Mouse (Mus musculus) forebrain, embryonic 14.5 days (tissue): ENCODE measurements around the gene Zfp346. TPM values are rescaled to one million over a fixed set of nuclear protein-coding genes. Genes with fewer than 3 reads are reported as not detected.

Experiments
- ATAC-seq: fragments of 200-750 bp; cut with Nextera tagmentation; 2 replicates; pipeline ENCODE4 v1.8.0; 2017; ENCODE audit warnings: mild to moderate bottlenecking, moderate library complexity
- DNase-seq: peaks from one replicate; pipeline ENCODE4 v3.0.0-alpha.2; 2015; ENCODE audit warnings: low spot score
- H3K27ac ChIP-seq: fragments of 300-500 bp; sonication (generic); 2 replicates; pipeline ENCODE4 v1.5.1; 2014; ENCODE audit warnings: low read depth, mild to moderate bottlenecking, control low read depth, low read length, moderate library complexity
- H3K27me3 ChIP-seq: fragments of 300-500 bp; sonication (generic); replicated peaks from 2 replicates; pipeline ENCODE4 v1.6.1; 2014; ENCODE audit warnings: low read length, control low read depth, mixed read lengths; ENCODE audit not compliant: control insufficient read depth, insufficient read depth
- H3K36me3 ChIP-seq: fragments of 300-500 bp; sonication (generic); 2 replicates; pipeline ENCODE4 v1.6.1; 2014; ENCODE audit warnings: low read length, control low read depth; ENCODE audit not compliant: control insufficient read depth, insufficient read depth
- H3K4me1 ChIP-seq: fragments of 300-500 bp; sonication (generic); 2 replicates; pipeline ENCODE4 v1.6.1; 2014; ENCODE audit warnings: antibody characterized with exemption, low read length, control low read depth; ENCODE audit not compliant: control insufficient read depth, insufficient read depth
- H3K4me2 ChIP-seq: fragments of 300-500 bp; sonication (generic); 2 replicates; pipeline ENCODE4 v1.6.1; 2014; ENCODE audit warnings: mild to moderate bottlenecking, control low read depth, low read length
- H3K4me3 ChIP-seq: fragments of 300-500 bp; sonication (generic); 2 replicates; pipeline ENCODE4 v1.5.1; 2014; ENCODE audit warnings: low read depth, low read length, control low read depth
- H3K9ac ChIP-seq: fragments of 300-500 bp; sonication (generic); 2 replicates; pipeline ENCODE4 v1.6.1; 2014; ENCODE audit warnings: mild to moderate bottlenecking, low read length, control low read depth, moderate library complexity
- H3K9me3 ChIP-seq: fragments of 300-500 bp; sonication (generic); replicated peaks from 2 replicates; pipeline ENCODE4 v1.6.1; 2016; ENCODE audit warnings: low read length, control low read depth, mixed read lengths; ENCODE audit not compliant: control insufficient read depth
- WGBS: fragments of 180-500 bp; shearing (Covaris S2); extraction: QIAGEN DNeasy Blood & Tissue Kit; methylation state at CpG from one replicate; pipeline ENCODE4 v1.1.7; 2014; 5-methylcytosine and 5-hydroxymethylcytosine counted together
- polyA plus RNA-seq: library from polyadenylated mRNA; unstranded; fragments of >200 nt; fragmentation: Nextera tagmentation; extraction: Ambion mirVana; gene quantifications from 2 replicates; pipeline ENCODE4 v1.2.1, GENCODE M21; 2014

The Zfp346 gene
- polyA plus RNA-seq, 1 experiment from 2014 or later = 20.3 TPM

GRCm38 (mm10) chr13:55099066-55099725, 5.9 kb upstream of the Zfp346 start:
- DNase-seq (peak; percentile 40), ATAC-seq (no peak)
- H3K4me3 ChIP-seq = peak overlapping the region; percentile 80
- H3K4me1 ChIP-seq = peaks cover 7% of the 10 kb centered on the region
- 37% methylated on average over 20 of the region's 20 CpGs for WGBS
- peak overlapping the region; percentile 66 for H3K4me2 ChIP-seq
- no peak overlapping the region for H3K27ac ChIP-seq
- H3K27me3 ChIP-seq = no peaks in the 10 kb centered on the region
- peak overlapping the region; percentile 89 for H3K9ac ChIP-seq
- H3K9me3 ChIP-seq = no peaks in the 10 kb centered on the region
- H3K36me3 ChIP-seq = no peaks in the 10 kb centered on the region

DNA sequence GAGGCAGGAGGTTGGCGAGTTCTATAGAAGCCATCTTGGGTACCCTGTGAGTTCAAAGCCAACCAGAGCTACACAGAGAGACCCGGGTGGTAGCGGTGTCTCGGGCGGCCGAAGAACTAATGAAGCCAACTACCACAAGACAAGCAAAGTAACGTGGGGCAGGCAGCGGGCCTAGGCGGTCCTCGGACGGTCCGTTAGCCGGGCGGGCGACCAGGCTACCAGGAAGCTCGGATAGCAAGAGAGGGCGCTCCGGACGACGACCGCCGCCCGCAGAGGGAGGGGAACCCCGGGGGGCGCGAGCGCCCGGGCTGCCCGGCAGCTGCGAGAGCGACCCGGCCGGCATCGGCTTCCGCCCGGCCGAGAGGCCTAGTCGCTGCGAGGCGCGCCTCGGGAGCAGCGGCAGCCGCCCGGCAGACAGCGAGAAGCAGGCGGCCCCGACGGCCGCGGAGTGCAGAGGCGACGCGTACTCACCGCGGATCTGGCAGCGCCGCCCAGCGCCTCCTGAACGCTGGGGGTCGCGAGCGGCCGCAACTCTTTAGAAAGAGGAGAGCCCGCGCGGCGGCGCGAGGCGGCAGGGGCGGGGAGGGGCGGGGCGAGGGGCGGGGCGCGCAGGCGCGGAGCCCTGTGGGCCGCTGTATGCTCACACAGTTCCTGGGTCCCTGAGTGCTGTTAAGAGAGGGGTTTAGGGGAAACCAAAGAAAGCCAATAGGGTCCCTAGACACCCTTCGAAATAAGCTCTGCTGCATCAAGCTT, 5.2 kb upstream of the Zfp346 start, which contains the start of gene Uimc1:
TSS of gene Uimc1 (minus strand) at position 575 of the 753 bp plus-strand sequence.
- H3K9ac ChIP-seq = peak within 1 kb of the TSS; percentile 89
- no peaks in the 10 kb centered on the region for H3K27me3 ChIP-seq
- H3K4me2 ChIP-seq = peak within 1 kb of the TSS; percentile 66
- H3K4me3 ChIP-seq = peak within 1 kb of the TSS; percentile 80
- peak within 1 kb of the TSS; percentile 90 for H3K27ac ChIP-seq
- H3K36me3 ChIP-seq = no peaks in the 10 kb centered on the region
- DNase-seq (peak; percentile 95), ATAC-seq (peak; percentile 96)
- under 1% methylated on average over 69 of the region's 81 CpGs for WGBS
- H3K9me3 ChIP-seq = no peaks in the 10 kb centered on the region
- H3K4me1 ChIP-seq = peaks cover 7% of the 10 kb centered on the region

DNA sequence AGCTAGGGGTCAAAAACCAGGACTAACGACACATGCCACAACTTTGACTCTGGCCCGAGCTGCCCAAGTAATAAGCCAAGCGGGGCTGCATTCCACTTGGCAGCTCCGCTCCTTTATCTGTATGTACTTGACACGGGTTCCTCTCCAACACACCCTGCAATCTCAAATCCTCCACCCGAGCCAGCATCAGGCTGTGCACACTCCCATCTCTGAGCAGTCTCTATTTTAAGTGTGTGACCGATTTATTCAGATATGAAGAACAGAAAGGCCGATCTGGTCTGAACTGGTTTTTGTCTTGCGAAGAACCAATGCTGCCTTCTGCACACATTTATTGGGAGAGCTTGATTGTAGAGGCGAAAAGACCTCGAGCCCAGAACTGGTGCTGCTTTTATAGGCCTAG, 3.5 kb upstream of the Zfp346 start:
- H3K27ac ChIP-seq = no peak overlapping the region
- no peak overlapping the region for H3K9ac ChIP-seq
- WGBS = 95% methylated on average over 11 of the region's 11 CpGs
- DNase-seq = no peak
- H3K27me3 ChIP-seq = no peaks in the 10 kb centered on the region
- H3K9me3 ChIP-seq = no peaks in the 10 kb centered on the region
- H3K4me1 ChIP-seq = peaks cover 13% of the 10 kb centered on the region
- H3K4me3 ChIP-seq = no peak overlapping the region
- no peak overlapping the region for H3K4me2 ChIP-seq
- no peak for ATAC-seq
- H3K36me3 ChIP-seq = no peaks in the 10 kb centered on the region

DNA sequence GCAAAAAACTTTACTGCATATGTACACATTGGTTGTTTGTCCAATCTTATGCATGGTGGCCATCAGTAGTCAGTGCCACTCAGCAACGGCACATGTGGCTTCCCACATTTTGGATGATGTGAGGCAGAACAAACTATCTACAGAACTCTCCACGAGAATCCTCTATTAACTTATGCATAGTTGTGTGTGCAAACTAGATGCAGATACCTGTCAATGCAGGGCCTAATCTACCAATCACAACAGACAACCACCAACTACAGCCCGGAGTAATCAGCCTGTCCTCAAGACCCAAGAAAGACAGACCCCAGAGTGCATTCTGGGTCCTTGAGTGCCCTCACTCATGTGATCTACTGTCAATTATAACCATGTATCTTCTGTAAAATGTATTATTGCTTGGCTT, 2.7 kb upstream of the Zfp346 start:
- H3K4me3 ChIP-seq = no peak overlapping the region
- no peak for ATAC-seq
- no peak overlapping the region for H3K4me2 ChIP-seq
- DNase-seq = no peak
- H3K4me1 ChIP-seq = peaks cover 13% of the 10 kb centered on the region
- H3K36me3 ChIP-seq = 0 out of 2 replicates have a peak, but pooled peaks cover under 1% of the 10 kb centered on the region
- H3K27ac ChIP-seq = no peak overlapping the region
- no peaks in the 10 kb centered on the region for H3K27me3 ChIP-seq
- 88% methylated on average over 3 of the region's 3 CpGs for WGBS
- H3K9ac ChIP-seq = no peak overlapping the region
- H3K9me3 ChIP-seq = no peaks in the 10 kb centered on the region

DNA sequence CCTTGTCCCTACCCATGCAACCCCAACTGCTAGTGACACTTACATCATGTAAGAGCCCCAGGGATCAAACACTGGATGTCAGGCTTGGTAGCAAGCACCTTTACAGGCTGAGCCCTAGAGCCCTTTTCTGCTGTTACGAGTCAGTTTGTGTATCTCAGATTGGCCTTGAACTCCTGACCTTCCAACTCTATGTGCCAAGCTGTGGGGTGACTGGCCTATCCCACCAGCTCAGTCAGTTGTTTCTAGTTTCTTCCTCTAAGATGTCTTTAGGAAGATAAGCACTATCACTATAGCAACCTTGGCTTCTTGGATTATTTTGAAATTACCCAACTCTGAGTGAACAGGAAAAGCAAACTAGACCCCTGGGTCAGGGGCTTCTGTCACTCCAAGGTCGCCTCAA, 1.8 kb upstream of the Zfp346 start:
- Histone ChIP-seq H3K4me3 (no peak overlapping the region), H3K36me3 (peaks cover 10% of the 10 kb centered on the region; the same call in 1 of the 2 replicates), H3K4me2 (no peak overlapping the region), H3K9me3 (no peaks in the 10 kb centered on the region), H3K27me3 (no peaks in the 10 kb centered on the region), H3K4me1 (peaks cover 13% of the 10 kb centered on the region), H3K9ac (no peak overlapping the region), H3K27ac (no peak overlapping the region)
- no peak for ATAC-seq
- DNase-seq = no peak
- 67% methylated on average over 2 of the region's 2 CpGs for WGBS

DNA sequence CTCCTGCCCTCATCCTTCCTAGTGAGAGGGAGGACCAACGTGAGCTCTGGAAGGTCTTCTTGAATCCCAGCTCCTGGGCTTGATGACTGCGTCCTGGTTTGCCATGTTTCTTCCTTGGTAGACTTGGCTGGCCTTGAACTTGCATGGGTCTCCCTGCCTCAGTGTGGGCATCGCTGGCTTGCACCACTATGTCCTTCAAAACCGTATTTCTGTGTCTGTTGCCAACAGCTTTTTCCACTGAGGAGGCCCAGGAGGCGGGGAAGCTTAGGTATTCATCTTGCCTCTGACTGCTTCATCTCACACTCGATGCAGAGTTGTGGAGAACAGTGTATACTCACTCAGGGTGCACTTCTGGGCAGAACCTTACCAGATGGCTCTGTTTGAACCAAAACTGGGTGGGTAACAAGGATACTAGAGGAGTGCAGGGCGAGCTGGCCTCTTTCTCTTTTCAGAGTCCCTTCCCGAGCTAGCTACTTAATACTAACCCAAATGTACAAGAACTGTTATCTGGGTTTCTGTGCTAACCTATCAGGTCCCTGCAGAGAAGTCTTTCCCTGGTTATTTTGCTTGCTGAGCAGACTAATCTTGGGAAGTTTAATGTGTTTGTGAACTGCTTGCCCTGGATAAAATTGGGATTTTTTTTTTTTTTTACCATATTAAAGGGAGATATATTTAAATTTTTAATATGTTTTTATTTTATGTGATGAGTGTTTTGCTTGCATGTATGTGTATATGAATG, 1.0 kb downstream of the Zfp346 start:
- peak; percentile 5 for DNase-seq
- 15% methylated on average over 8 of the region's 8 CpGs for whole genome bisulfite sequencing

DNA sequence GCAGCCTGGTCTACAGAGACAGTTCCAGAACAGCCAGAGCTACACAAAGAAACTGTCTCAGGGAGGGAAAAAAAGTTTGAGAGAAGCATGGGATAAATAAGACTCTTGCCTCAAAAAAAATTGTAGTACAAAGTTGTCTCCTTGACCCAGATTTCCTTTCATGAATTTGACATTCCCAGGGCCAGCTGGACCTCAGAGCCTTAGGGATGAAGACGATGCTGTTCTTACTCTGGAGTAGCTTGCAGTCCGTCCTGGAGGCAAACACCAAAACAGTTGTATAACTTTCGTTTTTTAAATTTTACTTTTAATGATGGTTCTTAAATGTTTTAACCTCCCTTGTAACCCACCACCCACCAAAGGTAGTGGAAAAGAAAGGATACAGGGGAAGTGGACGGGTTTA, 2.0 kb downstream of the Zfp346 start:
- ATAC-seq (no peak), DNase-seq (no peak)
- peaks cover 10% of the 10 kb centered on the region; the same call in 1 of the 2 replicates for H3K36me3 ChIP-seq
- 95% methylated on average over 4 of the region's 4 CpGs for WGBS
- no peak overlapping the region for H3K4me3 ChIP-seq
- no peaks in the 10 kb centered on the region for H3K27me3 ChIP-seq
- no peaks in the 10 kb centered on the region for H3K9me3 ChIP-seq
- 0 out of 2 replicates have a peak overlapping the region, but pooled peaks have one; percentile 21 for H3K9ac ChIP-seq
- H3K4me2 ChIP-seq = no peak overlapping the region
- no peak overlapping the region for H3K27ac ChIP-seq
- peaks cover 7% of the 10 kb centered on the region for H3K4me1 ChIP-seq

More for the DNA sequence above, 1.0 kb downstream of the Zfp346 start:
- Histone ChIP-seq H3K9ac (peak overlapping the region; percentile 89), H3K4me3 (peak overlapping the region; percentile 81), H3K27me3 (no peaks in the 10 kb centered on the region), H3K36me3 (peaks cover 10% of the 10 kb centered on the region; the same call in 1 of the 2 replicates), H3K4me1 (peaks cover 7% of the 10 kb centered on the region), H3K9me3 (no peaks in the 10 kb centered on the region), H3K4me2 (peak overlapping the region; percentile 84), H3K27ac (peak overlapping the region; percentile 84; the same call in 1 of the 2 replicates)
- no peak for ATAC-seq

DNA sequence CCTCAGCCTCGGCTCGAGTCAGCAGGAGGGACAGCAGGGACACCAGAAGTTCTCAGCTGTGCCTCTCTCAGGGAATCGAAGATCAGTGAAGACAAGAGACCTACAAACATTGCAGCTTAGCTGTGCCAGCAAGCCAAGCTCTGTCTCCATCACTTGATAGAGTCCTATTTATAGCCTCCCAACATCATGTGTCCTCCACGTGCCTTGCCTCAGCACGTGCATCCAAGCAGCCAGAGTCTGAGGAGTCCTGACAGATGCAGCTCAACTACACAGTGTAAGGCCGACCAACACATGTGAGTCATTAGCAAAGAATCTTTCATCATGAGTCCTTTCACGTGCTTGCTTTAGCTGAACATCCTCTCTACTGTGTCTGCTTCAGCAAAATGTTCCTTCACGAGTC, 2.6 kb downstream of the Zfp346 start:
- no peak overlapping the region for H3K4me2 ChIP-seq
- WGBS = 88% methylated on average over 8 of the region's 8 CpGs
- H3K4me1 ChIP-seq = peaks cover 7% of the 10 kb centered on the region
- H3K27ac ChIP-seq = no peak overlapping the region
- no peak for ATAC-seq
- no peak overlapping the region for H3K9ac ChIP-seq
- H3K9me3 ChIP-seq = no peaks in the 10 kb centered on the region
- H3K36me3 ChIP-seq = peaks cover 10% of the 10 kb centered on the region; the same call in 1 of the 2 replicates
- H3K4me3 ChIP-seq = no peak overlapping the region
- H3K27me3 ChIP-seq = no peaks in the 10 kb centered on the region
- no peak for DNase-seq
